Comparison of ENCODE assay signal across 16 mouse cellular contexts in the genomic region with DNA sequence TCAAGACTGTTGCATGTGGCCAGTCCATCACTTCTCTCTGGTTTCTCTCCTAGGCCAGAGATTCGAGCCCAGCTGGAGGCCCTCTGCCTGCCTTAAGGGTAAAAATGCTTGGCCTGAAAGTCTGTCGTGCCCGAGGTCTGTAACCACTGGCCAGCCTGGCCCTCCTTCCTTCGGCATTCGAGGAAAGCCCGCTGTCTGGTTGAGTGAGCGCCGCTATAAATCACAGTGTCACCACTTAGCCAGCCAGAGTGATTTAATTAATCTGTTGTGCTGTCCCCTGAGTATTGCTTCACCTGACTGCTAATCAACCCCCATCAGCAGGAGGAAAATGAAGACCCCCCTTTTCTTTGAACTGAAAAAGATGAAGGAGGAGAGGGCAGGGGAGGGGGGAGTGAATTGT. TPM values are rescaled to one million over a fixed set of nuclear protein-coding genes. Genes with fewer than 3 reads are reported as not detected.
DNase-seq lines count a peak whose midpoint lies in the region; ATAC-seq and TF ChIP-seq lines count a peak whose summit lies in the region.
"Had no signal": no experiment of that assay in that cellular context is flagged by ENCODE, and none has a peak within 500 bp of the region (broad histone marks: within the 10 kb centered on the region; RNA-seq: fewer than 3 reads in every experiment).

No protein-coding gene starts in this region.

- no peak overlapping the region for H3K4me3 ChIP-seq in forebrain, embryonic 12.5 days (replicated peaks)
- H3K4me3 ChIP-seq in forebrain, postnatal 0 days (ENCODE audit: low read depth, low read length) = no peak overlapping the region
- no peak overlapping the region for H3K4me3 ChIP-seq in neural tube, embryonic 11.5 days (ENCODE audit: low read depth, low read length)
- H3K4me3 ChIP-seq in hindbrain, embryonic 14.5 days (replicated peaks; ENCODE audit: low read length) = no peak overlapping the region
- no peak overlapping the region for H3K4me3 ChIP-seq in layer of hippocampus, adult 2 months
- H3K4me3 ChIP-seq: heart, embryonic 13.5 days; myocyte had no signal

- 0 out of 2 replicates have a peak overlapping the region, but pooled peaks have one; percentile 12 for H3K9ac ChIP-seq in forebrain, embryonic 12.5 days
- H3K9ac ChIP-seq in forebrain, postnatal 0 days = no peak overlapping the region
- no peak overlapping the region for H3K9ac ChIP-seq in neural tube, embryonic 11.5 days (ENCODE audit: low read length)
- H3K9ac ChIP-seq in hindbrain, embryonic 14.5 days = 0 out of 2 replicates have a peak overlapping the region, but pooled peaks have one; percentile 22
- H3K9ac ChIP-seq: heart, embryonic 13.5 days had no signal

- 27% methylated on average over 8 of the region's 8 CpGs for WGBS in forebrain, embryonic 12.5 days
- 18% methylated on average over 8 of the region's 8 CpGs for WGBS in forebrain, postnatal 0 days
- 25% methylated on average over 8 of the region's 8 CpGs for WGBS in neural tube, embryonic 11.5 days
- WGBS in hindbrain, embryonic 14.5 days = 9% methylated on average over 8 of the region's 8 CpGs

- H3K4me2 ChIP-seq in forebrain, embryonic 12.5 days = no peak overlapping the region
- no peak overlapping the region for H3K4me2 ChIP-seq in forebrain, postnatal 0 days (ENCODE audit: low read depth)
- H3K4me2 ChIP-seq in neural tube, embryonic 11.5 days (ENCODE audit: low read depth) = no peak overlapping the region
- H3K4me2 ChIP-seq in hindbrain, embryonic 14.5 days (replicated peaks) = no peak overlapping the region
- H3K4me2 ChIP-seq: heart, embryonic 13.5 days had no signal

- ATAC-seq in forebrain, embryonic 12.5 days (ENCODE audit: low FRiP score) = 0 out of 2 replicates have a peak, but pooled peaks have one; percentile 21
- ATAC-seq in forebrain, postnatal 0 days = no peak
- no peak for ATAC-seq in neural tube, embryonic 11.5 days (ENCODE audit: insufficient read depth, low FRiP score, low TSS enrichment)
- ATAC-seq in hindbrain, embryonic 14.5 days (ENCODE audit: low FRiP score) = no peak

- no peak for TF ChIP-seq CTCF in forebrain, postnatal 0 days (IDR thresholded peaks at IDR 0.05; ENCODE audit: low read depth)
- TF ChIP-seq CTCF in layer of hippocampus, adult 2 months (conservative IDR thresholded peaks at IDR 0.05) = no peak

- no peak for DNase-seq in forebrain, postnatal 0 days
- peak; percentile 59 for DNase-seq in neural tube, embryonic 11.5 days (ENCODE audit: low spot score)
- no peak for DNase-seq in neural tube, embryonic 10.5 days (ENCODE audit: extremely low spot score, low spot score)
- peak; percentile 71 for DNase-seq in hindbrain, embryonic 14.5 days (ENCODE audit: low spot score)
- peak; percentile 70 for DNase-seq in retina, postnatal 1 day
- no peak for DNase-seq in layer of hippocampus, adult 2 months (ENCODE audit: low spot score in 2 of 2)
- DNase-seq in adrenal gland, postnatal 14 days = no peak
- DNase-seq: cerebellum, adult 8-10 months; kidney, adult 18-20 months; liver; lung, adult 18-20 months had no signal

- H3K4me1 ChIP-seq in forebrain, embryonic 12.5 days = peaks cover 52% of the 10 kb centered on the region
- peaks cover 15% of the 10 kb centered on the region for H3K4me1 ChIP-seq in forebrain, postnatal 0 days (ENCODE audit: insufficient read depth)
- 0 out of 2 replicates have a peak, but pooled peaks cover 3% of the 10 kb centered on the region for H3K4me1 ChIP-seq in neural tube, embryonic 11.5 days (ENCODE audit: control insufficient read depth, insufficient read depth, low read length)
- peaks cover 41% of the 10 kb centered on the region for H3K4me1 ChIP-seq in hindbrain, embryonic 14.5 days (replicated peaks; ENCODE audit: control insufficient read depth, insufficient read depth, low read length)

- peak overlapping the region; percentile 53 for H3K27ac ChIP-seq in forebrain, embryonic 12.5 days
- H3K27ac ChIP-seq in forebrain, postnatal 0 days (ENCODE audit: low read depth, low read length) = no peak overlapping the region
- H3K27ac ChIP-seq in neural tube, embryonic 11.5 days (ENCODE audit: low read depth, low read length) = no peak overlapping the region
- no peak overlapping the region for H3K27ac ChIP-seq in hindbrain, embryonic 14.5 days
- no peak overlapping the region for H3K27ac ChIP-seq in layer of hippocampus, adult 2 months
- H3K27ac ChIP-seq: heart, embryonic 13.5 days had no signal

- no peaks in the 10 kb centered on the region for H3K36me3 ChIP-seq in forebrain, embryonic 12.5 days (replicated peaks)
- no peaks in the 10 kb centered on the region for H3K36me3 ChIP-seq in forebrain, postnatal 0 days (ENCODE audit: insufficient read depth)
- H3K36me3 ChIP-seq in neural tube, embryonic 11.5 days (ENCODE audit: control insufficient read depth, insufficient read depth, low read length) = no peaks in the 10 kb centered on the region
- no peaks in the 10 kb centered on the region for H3K36me3 ChIP-seq in hindbrain, embryonic 14.5 days (replicated peaks; ENCODE audit: control insufficient read depth, insufficient read depth)
- H3K36me3 ChIP-seq: heart, embryonic 13.5 days had no signal

- H3K27me3 ChIP-seq in forebrain, embryonic 12.5 days = peaks cover 16% of the 10 kb centered on the region
- no peaks in the 10 kb centered on the region for H3K27me3 ChIP-seq in forebrain, postnatal 0 days (ENCODE audit: insufficient read depth, low read length)
- 0 out of 2 replicates have a peak, but pooled peaks cover 2% of the 10 kb centered on the region for H3K27me3 ChIP-seq in neural tube, embryonic 11.5 days (ENCODE audit: control insufficient read depth, insufficient read depth, low read length)
- no peaks in the 10 kb centered on the region; the same call in 1 of the 2 replicates for H3K27me3 ChIP-seq in hindbrain, embryonic 14.5 days (ENCODE audit: control insufficient read depth, insufficient read depth, low read length)

- H3K9me3 ChIP-seq in forebrain, embryonic 12.5 days = no peaks in the 10 kb centered on the region
- H3K9me3 ChIP-seq in forebrain, postnatal 0 days (ENCODE audit: low read length) = no peaks in the 10 kb centered on the region
- H3K9me3 ChIP-seq in neural tube, embryonic 11.5 days (ENCODE audit: control insufficient read depth, low read length) = no peaks in the 10 kb centered on the region
- H3K9me3 ChIP-seq in hindbrain, embryonic 14.5 days (ENCODE audit: control insufficient read depth, low read length) = no peaks in the 10 kb centered on the region
- H3K9me3 ChIP-seq: heart, embryonic 13.5 days had no signal

RNA-seq across cellular contexts. Expression of a gene that starts 31.7 kb away (rescaled TPM):
- 13.2 and 13.7 TPM in 2 replicates for polyA plus RNA-seq in forebrain, embryonic 12.5 days (2016; fragmentation: Nextera tagmentation; extraction: Ambion mirVana)
- 22.4 and 31.2 TPM in 2 replicates for total RNA-seq in forebrain, postnatal 0 days (2014; rRNA removed)
- polyA plus RNA-seq in forebrain, postnatal 0 days (2015; fragmentation: Nextera tagmentation; extraction: Ambion mirVana) = 15.5 and 19.1 TPM in 2 replicates
- polyA plus RNA-seq in neural tube, embryonic 11.5 days (2014; fragmentation: Nextera tagmentation; extraction: Ambion mirVana) = 12.8 and 14.8 TPM in 2 replicates
- polyA plus RNA-seq in hindbrain, embryonic 14.5 days (2014; fragmentation: Nextera tagmentation; extraction: Ambion mirVana) = 16.4 and 17.2 TPM in 2 replicates
- 10 to 100 TPM; 13.8 to 14.5 TPM for total RNA-seq in layer of hippocampus, adult 2 months (2021)
- total RNA-seq in adrenal gland, postnatal 14 days (2021) = 7.6 and 8.7 TPM in 2 replicates

RNA-seq across cellular contexts. Expression of a gene that starts 31.8 kb away (rescaled TPM):
- polyA plus RNA-seq in forebrain, embryonic 12.5 days (2016; fragmentation: Nextera tagmentation; extraction: Ambion mirVana) = 8.3 and 11.0 TPM in 2 replicates
- 61.6 and 87.8 TPM in 2 replicates for total RNA-seq in forebrain, postnatal 0 days (2014; rRNA removed)
- 10.1 and 12.4 TPM in 2 replicates for polyA plus RNA-seq in forebrain, postnatal 0 days (2015; fragmentation: Nextera tagmentation; extraction: Ambion mirVana)
- 4.3 and 7.4 TPM in 2 replicates for polyA plus RNA-seq in neural tube, embryonic 11.5 days (2014; fragmentation: Nextera tagmentation; extraction: Ambion mirVana)
- 12.6 and 13.0 TPM in 2 replicates for polyA plus RNA-seq in hindbrain, embryonic 14.5 days (2014; fragmentation: Nextera tagmentation; extraction: Ambion mirVana)
- total RNA-seq in layer of hippocampus, adult 2 months (2021) = 10 to 100 TPM; 68.1 to 71.9 TPM
- total RNA-seq in adrenal gland, postnatal 14 days (2021) = 3.1 and 3.9 TPM in 2 replicates
- total RNA-seq: granulocyte monocyte progenitor cell, adult 5-6 weeks; hematopoietic stem cell, adult 5-6 weeks had no signal

Comparison
In these comparisons a context has a peak if more than half of its experiments do, and no peak if none do; other contexts are left out.
1. H3K9ac ChIP-seq: peak in forebrain, embryonic 12.5 days (single experiment) and hindbrain, embryonic 14.5 days (single experiment); none in forebrain, postnatal 0 days (single experiment) and neural tube, embryonic 11.5 days (single experiment).
2. DNase-seq: peak in neural tube, embryonic 11.5 days (single experiment), hindbrain, embryonic 14.5 days (single experiment) and retina, postnatal 1 day (single experiment); none in forebrain, postnatal 0 days (single experiment), neural tube, embryonic 10.5 days (single experiment), layer of hippocampus, adult 2 months (0 of 2) and adrenal gland, postnatal 14 days (single experiment).